ENCODE assay signal across 11 mouse cellular contexts in genomic region chr8:121964716-121965512, GRCm38 (mm10). TPM values are rescaled to one million over a fixed set of nuclear protein-coding genes. Genes with fewer than 3 reads are reported as not detected.
DNase-seq lines count a peak whose midpoint lies in the region; ATAC-seq lines count a peak whose summit lies in the region.
"Had no signal": no experiment of that assay in that cellular context is flagged by ENCODE, and none has a peak within 500 bp of the region (broad histone marks: within the 10 kb centered on the region; RNA-seq: fewer than 3 reads in every experiment).

No protein-coding gene starts in this region.

- no peak overlapping the region for H3K4me3 ChIP-seq in hindbrain, embryonic 15.5 days
- H3K4me3 ChIP-seq in hindbrain, embryonic 16.5 days (ENCODE audit: low read length), result no peak overlapping the region
- H3K4me3 ChIP-seq in heart, embryonic 14.5 days (ENCODE audit: control insufficient read depth in 1 of 2, insufficient read depth in 1 of 2, low read depth in 1 of 2, low read length in 2 of 2), result no peak overlapping the region

- WGBS in hindbrain, embryonic 15.5 days, result 62% methylated on average over 8 of the region's 8 CpGs
- WGBS in hindbrain, embryonic 16.5 days, result 64% methylated on average over 8 of the region's 8 CpGs
- 71% methylated on average over 8 of the region's 8 CpGs for WGBS in heart, embryonic 14.5 days

- peaks cover 36% of the 10 kb centered on the region for H3K4me1 ChIP-seq in hindbrain, embryonic 15.5 days (replicated peaks)
- H3K4me1 ChIP-seq in hindbrain, embryonic 16.5 days (ENCODE audit: control insufficient read depth, insufficient read depth, low read depth, low read length), result peaks cover 29% of the 10 kb centered on the region
- peaks cover 33 to 49% of the 10 kb centered on the region in 2 experiments for H3K4me1 ChIP-seq in heart, embryonic 14.5 days (ENCODE audit: control insufficient read depth in 2 of 2, insufficient read depth in 2 of 2, low read length in 2 of 2)

- 0 out of 2 replicates have a peak overlapping the region, but pooled peaks have one; percentile 3 for H3K27ac ChIP-seq in hindbrain, embryonic 15.5 days (replicated peaks)
- H3K27ac ChIP-seq in hindbrain, embryonic 16.5 days (ENCODE audit: low read depth, low read length), result no peak overlapping the region
- peak overlapping the region; percentile 35 to 65 for H3K27ac ChIP-seq in heart, embryonic 14.5 days (replicated peaks in 1 of 2; ENCODE audit: control insufficient read depth in 1 of 2, insufficient read depth in 1 of 2, low read depth in 2 of 2, low read length in 2 of 2)

- no peak overlapping the region for H3K4me2 ChIP-seq in hindbrain, embryonic 15.5 days
- no peak overlapping the region for H3K4me2 ChIP-seq in hindbrain, embryonic 16.5 days (ENCODE audit: low read length)
- no peak overlapping the region for H3K4me2 ChIP-seq in heart, embryonic 14.5 days (ENCODE audit: low read length)
- H3K4me2 ChIP-seq: lung, embryonic 14.5 days had no signal

- no peaks in the 10 kb centered on the region for H3K27me3 ChIP-seq in hindbrain, embryonic 15.5 days
- no peaks in the 10 kb centered on the region for H3K27me3 ChIP-seq in hindbrain, embryonic 16.5 days (replicated peaks; ENCODE audit: control insufficient read depth, insufficient read depth, low read length)
- no peaks in the 10 kb centered on the region for H3K27me3 ChIP-seq in heart, embryonic 14.5 days (ENCODE audit: control insufficient read depth, insufficient read depth, low read length)

- no peak for ATAC-seq in hindbrain, embryonic 15.5 days (ENCODE audit: low FRiP score, low read depth)
- no peak for ATAC-seq in hindbrain, embryonic 16.5 days
- no peak for ATAC-seq in heart, embryonic 14.5 days (ENCODE audit: insufficient number of reproducible peaks, insufficient read depth, low FRiP score, low read depth)
- ATAC-seq in erythroblast, adult 5-6 weeks (replicated peaks; ENCODE audit: low FRiP score, poor library complexity, severe bottlenecking), result no peak

- H3K36me3 ChIP-seq in hindbrain, embryonic 15.5 days, result no peaks in the 10 kb centered on the region
- H3K36me3 ChIP-seq in hindbrain, embryonic 16.5 days (ENCODE audit: control insufficient read depth, insufficient read depth, low read length), result no peaks in the 10 kb centered on the region
- H3K36me3 ChIP-seq in heart, embryonic 14.5 days (ENCODE audit: control insufficient read depth, insufficient read depth, low read length), result no peaks in the 10 kb centered on the region

- no peaks in the 10 kb centered on the region for H3K9me3 ChIP-seq in hindbrain, embryonic 15.5 days
- no peaks in the 10 kb centered on the region for H3K9me3 ChIP-seq in hindbrain, embryonic 16.5 days (ENCODE audit: control insufficient read depth, low read length)
- H3K9me3 ChIP-seq in heart, embryonic 14.5 days (ENCODE audit: control insufficient read depth, low read length), result no peaks in the 10 kb centered on the region

- DNase-seq in thymus, postnatal 0 days (ENCODE audit: low spot score), result peak; percentile 26
- DNase-seq in thymus, postnatal 10 days (ENCODE audit: low spot score in 2 of 2), result no peak
- DNase-seq in frontal cortex, adult 2 months (ENCODE audit: extremely low spot score in 1 of 2, low spot score in 1 of 2), result no peak
- DNase-seq in right cerebral cortex, postnatal 4 days, result no peak
- DNase-seq: adrenal gland, postnatal 10 days; lung, embryonic 14.5 days had no signal

- H3K9ac ChIP-seq in hindbrain, embryonic 15.5 days, result no peak overlapping the region
- no peak overlapping the region for H3K9ac ChIP-seq in hindbrain, embryonic 16.5 days (ENCODE audit: low read depth, low read length)
- H3K9ac ChIP-seq in heart, embryonic 14.5 days (ENCODE audit: low read length), result no peak overlapping the region
- H3K9ac ChIP-seq: lung, embryonic 14.5 days had no signal

RNA-seq across cellular contexts. Expression of gene Banp, which starts 15.4 kb away (rescaled TPM):
- 53.9 and 59.1 TPM in 2 replicates for polyA plus RNA-seq in hindbrain, embryonic 15.5 days (2015; fragmentation: Nextera tagmentation; extraction: Ambion mirVana)
- polyA plus RNA-seq in hindbrain, embryonic 16.5 days (2015; fragmentation: Nextera tagmentation; extraction: Ambion mirVana), result 49.9 and 54.9 TPM in 2 replicates
- 29.4 and 38.9 TPM in 2 replicates for polyA plus RNA-seq in thymus, postnatal 0 days (2015; fragmentation: Nextera tagmentation; extraction: Ambion mirVana)
- polyA plus RNA-seq in heart, embryonic 14.5 days (2014; fragmentation: Nextera tagmentation; extraction: Ambion mirVana), result 21.2 and 24.8 TPM in 2 replicates
- total RNA-seq in erythroblast, adult 5-6 weeks (2015; ENCODE audit: low replicate concordance), result 6.1 and 25.0 TPM in 2 replicates
- 20.4 and 45.8 TPM in 2 replicates for total RNA-seq in erythroblast, adult 5-6 weeks (2017; ENCODE audit: low replicate concordance)
- polyA plus RNA-seq in frontal cortex, adult 2 months (2012; rRNA removed), result 69.6 and 81.2 TPM in 2 replicates

RNA-seq across cellular contexts. Expression of gene Car5a, which starts 20.2 kb away (rescaled TPM):
- 0.36 and 0.63 TPM in 2 replicates for polyA plus RNA-seq in hindbrain, embryonic 15.5 days (2015; fragmentation: Nextera tagmentation; extraction: Ambion mirVana)
- polyA plus RNA-seq in hindbrain, embryonic 16.5 days (2015; fragmentation: Nextera tagmentation; extraction: Ambion mirVana), result 0.25 and 0.40 TPM in 2 replicates
- polyA plus RNA-seq in thymus, postnatal 0 days (2015; fragmentation: Nextera tagmentation; extraction: Ambion mirVana), result 0.13 and 0.22 TPM in 2 replicates
- not detected in 2 replicates for polyA plus RNA-seq in heart, embryonic 14.5 days (2014; fragmentation: Nextera tagmentation; extraction: Ambion mirVana)
- total RNA-seq in erythroblast, adult 5-6 weeks (2015; ENCODE audit: low replicate concordance), result not detected in 2 replicates
- not detected in 2 replicates for total RNA-seq in erythroblast, adult 5-6 weeks (2017; ENCODE audit: low replicate concordance)
- polyA plus RNA-seq in frontal cortex, adult 2 months (2012; rRNA removed), result 0.34 and 0.40 TPM in 2 replicates
- total RNA-seq: common myeloid progenitor, adult 5-6 weeks had no signal
- polyA plus RNA-seq: lung, embryonic 14.5 days had no signal

RNA-seq across cellular contexts. Expression of gene Slc7a5, which starts 57.4 kb away (rescaled TPM):
- 52.9 and 59.2 TPM in 2 replicates for polyA plus RNA-seq in hindbrain, embryonic 15.5 days (2015; fragmentation: Nextera tagmentation; extraction: Ambion mirVana)
- polyA plus RNA-seq in hindbrain, embryonic 16.5 days (2015; fragmentation: Nextera tagmentation; extraction: Ambion mirVana), result 44.9 and 57.8 TPM in 2 replicates
- 15.0 and 16.7 TPM in 2 replicates for polyA plus RNA-seq in thymus, postnatal 0 days (2015; fragmentation: Nextera tagmentation; extraction: Ambion mirVana)
- 18.7 and 18.8 TPM in 2 replicates for polyA plus RNA-seq in heart, embryonic 14.5 days (2014; fragmentation: Nextera tagmentation; extraction: Ambion mirVana)
- 137 and 171 TPM in 2 replicates for total RNA-seq in erythroblast, adult 5-6 weeks (2015; ENCODE audit: low replicate concordance)
- total RNA-seq in erythroblast, adult 5-6 weeks (2017; ENCODE audit: low replicate concordance), result 151 and 182 TPM in 2 replicates
- 63.7 and 70.1 TPM in 2 replicates for polyA plus RNA-seq in frontal cortex, adult 2 months (2012; rRNA removed)
